Mouse (Mus musculus): ENCODE results near the gene Gid4. TPM values are rescaled to one million over a fixed set of nuclear protein-coding genes. Genes with fewer than 3 reads are reported as not detected.

Gid4 gene
- polyA plus RNA-seq, 1 experiment, result 18.0 TPM

- TF ChIP-seq CTCF (IDR thresholded peaks at IDR 0.05; ENCODE audit: borderline replicate concordance, insufficient read depth, low read length), result no peak
- peak; percentile 93 for TF ChIP-seq POLR2A (IDR thresholded peaks at IDR 0.05; ENCODE audit: low read depth, low read length)
- Histone ChIP-seq H3K4me3 (ENCODE audit: insufficient read depth, low read length) (peak within 1 kb of the TSS; percentile 77), H3K4me1 (ENCODE audit: control insufficient read depth, insufficient read depth, low read length) (peaks cover 3% of the 10 kb centered on the region; the same call in 1 of the 2 replicates), H3K27ac (ENCODE audit: insufficient read depth, low read length) (no peak within 1 kb of the TSS; the same call in 1 of the 2 replicates)
These were observed 37.3 kb downstream of the Gid4 start, which contains the start of gene Drg2 for GRCm38 (mm10) chr11:60454080-60454744. Gene Drg2 (plus strand): TSS chr11:60454591.

- H3K4me1 ChIP-seq (ENCODE audit: control insufficient read depth, insufficient read depth, low read length), result peaks cover 3% of the 10 kb centered on the region; the same call in 1 of the 2 replicates
- TF ChIP-seq CTCF (IDR thresholded peaks at IDR 0.05; ENCODE audit: borderline replicate concordance, insufficient read depth, low read length) (no peak), POLR2A (IDR thresholded peaks at IDR 0.05; ENCODE audit: low read depth, low read length) (no peak)
- H3K4me3 ChIP-seq (ENCODE audit: insufficient read depth, low read length), result peak overlapping the region; percentile 77
- H3K27ac ChIP-seq (ENCODE audit: insufficient read depth, low read length), result no peak overlapping the region; the same call in 1 of the 2 replicates
These were observed 37.8 kb downstream of the Gid4 start for GRCm38 (mm10) chr11:60454745-60455087.

- TF ChIP-seq POLR2A (IDR thresholded peaks at IDR 0.05; ENCODE audit: low read depth, low read length) (no peak), CTCF (IDR thresholded peaks at IDR 0.05; ENCODE audit: borderline replicate concordance, insufficient read depth, low read length) (no peak)
- Histone ChIP-seq H3K27ac (ENCODE audit: insufficient read depth, low read length) (no peak overlapping the region), H3K4me3 (ENCODE audit: insufficient read depth, low read length) (no peak overlapping the region), H3K4me1 (ENCODE audit: control insufficient read depth, insufficient read depth, low read length) (peaks cover 3% of the 10 kb centered on the region; the same call in 1 of the 2 replicates)
These were observed 41.0 kb downstream of the Gid4 start for GRCm38 (mm10) chr11:60457973-60458372.

- Histone ChIP-seq H3K27ac (ENCODE audit: insufficient read depth, low read length) (no peak overlapping the region), H3K4me1 (ENCODE audit: control insufficient read depth, insufficient read depth, low read length) (no peaks in the 10 kb centered on the region), H3K4me3 (ENCODE audit: insufficient read depth, low read length) (no peak overlapping the region)
- no peak for TF ChIP-seq POLR2A (IDR thresholded peaks at IDR 0.05; ENCODE audit: low read depth, low read length)
- TF ChIP-seq CTCF (IDR thresholded peaks at IDR 0.05; ENCODE audit: borderline replicate concordance, insufficient read depth, low read length), result no peak
These were observed 49.0 kb downstream of the Gid4 start for GRCm38 (mm10) chr11:60465943-60466380.

- TF ChIP-seq CTCF (IDR thresholded peaks at IDR 0.05; ENCODE audit: borderline replicate concordance, insufficient read depth, low read length) (no peak), POLR2A (IDR thresholded peaks at IDR 0.05; ENCODE audit: low read depth, low read length) (no peak)
- Histone ChIP-seq H3K4me3 (ENCODE audit: insufficient read depth, low read length) (no peak within 1 kb of the TSS), H3K27ac (ENCODE audit: insufficient read depth, low read length) (no peak within 1 kb of the TSS), H3K4me1 (ENCODE audit: control insufficient read depth, insufficient read depth, low read length) (no peaks in the 10 kb centered on the region)
These were observed 52.1 kb downstream of the Gid4 start, which contains the start of gene Myo15 for GRCm38 (mm10) chr11:60469039-60469438. Gene Myo15 (plus strand): TSS chr11:60469339.

GRCm38 (mm10) chr11:60470743-60471142 is 53.8 kb downstream of the Gid4 start:
- H3K27ac ChIP-seq (ENCODE audit: insufficient read depth, low read length), result no peak overlapping the region
- no peak for TF ChIP-seq CTCF (IDR thresholded peaks at IDR 0.05; ENCODE audit: borderline replicate concordance, insufficient read depth, low read length)
- TF ChIP-seq POLR2A (IDR thresholded peaks at IDR 0.05; ENCODE audit: low read depth, low read length), result no peak
- H3K4me1 ChIP-seq (ENCODE audit: control insufficient read depth, insufficient read depth, low read length), result no peaks in the 10 kb centered on the region
- no peak overlapping the region for H3K4me3 ChIP-seq (ENCODE audit: insufficient read depth, low read length)

GRCm38 (mm10) chr11:60474534-60474933 is 57.6 kb downstream of the Gid4 start:
- no peak overlapping the region for H3K27ac ChIP-seq (ENCODE audit: insufficient read depth, low read length)
- no peak for TF ChIP-seq POLR2A (IDR thresholded peaks at IDR 0.05; ENCODE audit: low read depth, low read length)
- TF ChIP-seq CTCF (IDR thresholded peaks at IDR 0.05; ENCODE audit: borderline replicate concordance, insufficient read depth, low read length), result no peak
- no peak overlapping the region for H3K4me3 ChIP-seq (ENCODE audit: insufficient read depth, low read length)
- no peaks in the 10 kb centered on the region for H3K4me1 ChIP-seq (ENCODE audit: control insufficient read depth, insufficient read depth, low read length)

GRCm38 (mm10) chr11:60475668-60476362 is 58.9 kb downstream of the Gid4 start:
- Histone ChIP-seq H3K27ac (ENCODE audit: insufficient read depth, low read length) (no peak overlapping the region), H3K4me3 (ENCODE audit: insufficient read depth, low read length) (no peak overlapping the region), H3K4me1 (ENCODE audit: control insufficient read depth, insufficient read depth, low read length) (no peaks in the 10 kb centered on the region)
- TF ChIP-seq POLR2A (IDR thresholded peaks at IDR 0.05; ENCODE audit: low read depth, low read length), result no peak
- TF ChIP-seq CTCF (IDR thresholded peaks at IDR 0.05; ENCODE audit: borderline replicate concordance, insufficient read depth, low read length), result no peak

- Histone ChIP-seq H3K4me1 (ENCODE audit: control insufficient read depth, insufficient read depth, low read length) (no peaks in the 10 kb centered on the region), H3K4me3 (ENCODE audit: insufficient read depth, low read length) (no peak overlapping the region), H3K27ac (ENCODE audit: insufficient read depth, low read length) (no peak overlapping the region)
- TF ChIP-seq CTCF (IDR thresholded peaks at IDR 0.05; ENCODE audit: borderline replicate concordance, insufficient read depth, low read length) (no peak), POLR2A (IDR thresholded peaks at IDR 0.05; ENCODE audit: low read depth, low read length) (no peak)
These were observed 61.2 kb downstream of the Gid4 start for GRCm38 (mm10) chr11:60478121-60478520.

GRCm38 (mm10) chr11:60486267-60486666 is 69.3 kb downstream of the Gid4 start:
- Histone ChIP-seq H3K27ac (ENCODE audit: insufficient read depth, low read length) (no peak overlapping the region), H3K4me3 (ENCODE audit: insufficient read depth, low read length) (no peak overlapping the region), H3K4me1 (ENCODE audit: control insufficient read depth, insufficient read depth, low read length) (no peaks in the 10 kb centered on the region)
- TF ChIP-seq CTCF (IDR thresholded peaks at IDR 0.05; ENCODE audit: borderline replicate concordance, insufficient read depth, low read length) (no peak), POLR2A (IDR thresholded peaks at IDR 0.05; ENCODE audit: low read depth, low read length) (no peak)
